In genomic region chr2:125259230-125260120, GRCm38 (mm10) we compare ENCODE assay signal across 10 mouse cellular contexts. TPM values are rescaled to one million over a fixed set of nuclear protein-coding genes. Genes with fewer than 3 reads are reported as not detected.
DNase-seq lines count a peak whose midpoint lies in the region; ATAC-seq and TF ChIP-seq lines count a peak whose summit lies in the region.
"Had no signal": no experiment of that assay in that cellular context is flagged by ENCODE, and none has a peak within 500 bp of the region (broad histone marks: within the 10 kb centered on the region; RNA-seq: fewer than 3 reads in every experiment).

No protein-coding gene starts in this region.

- TF ChIP-seq CTCF in hindbrain, postnatal 0 days (IDR thresholded peaks at IDR 0.05; ENCODE audit: low read depth) = peak; percentile 71
- TF ChIP-seq CTCF in E14TG2a.4 (conservative IDR thresholded peaks at IDR 0.05; ENCODE audit: low read length) = peak; percentile 64

- no peak overlapping the region for H3K9ac ChIP-seq in hindbrain, postnatal 0 days (replicated peaks; ENCODE audit: low read length)
- no peak overlapping the region for H3K9ac ChIP-seq in hindbrain, embryonic 13.5 days
- H3K9ac ChIP-seq: embryonic facial prominence, embryonic 12.5 days; limb, embryonic 15.5 days had no signal

- no peaks in the 10 kb centered on the region for H3K27me3 ChIP-seq in hindbrain, postnatal 0 days (ENCODE audit: insufficient read depth, low read length)
- no peaks in the 10 kb centered on the region for H3K27me3 ChIP-seq in hindbrain, embryonic 13.5 days
- H3K27me3 ChIP-seq in E14TG2a.4 (ENCODE audit: insufficient read depth, low read length) = no peaks in the 10 kb centered on the region
- H3K27me3 ChIP-seq: embryonic facial prominence, embryonic 12.5 days; limb, embryonic 15.5 days had no signal

- H3K9me3 ChIP-seq in hindbrain, postnatal 0 days (ENCODE audit: low read length) = no peaks in the 10 kb centered on the region
- 0 out of 2 replicates have a peak, but pooled peaks cover 3% of the 10 kb centered on the region for H3K9me3 ChIP-seq in hindbrain, embryonic 13.5 days
- H3K9me3 ChIP-seq in E14TG2a.4 (ENCODE audit: low read length) = peaks cover 16% of the 10 kb centered on the region
- H3K9me3 ChIP-seq: limb, embryonic 15.5 days had no signal

- no peak overlapping the region for H3K4me3 ChIP-seq in hindbrain, postnatal 0 days (ENCODE audit: low read length)
- H3K4me3 ChIP-seq in hindbrain, embryonic 13.5 days = no peak overlapping the region
- no peak overlapping the region for H3K4me3 ChIP-seq in E14TG2a.4 (replicated peaks; ENCODE audit: low read length)
- H3K4me3 ChIP-seq: embryonic facial prominence, embryonic 12.5 days; limb, embryonic 15.5 days had no signal

- DNase-seq in hindbrain, postnatal 0 days (ENCODE audit: low spot score) = peak; percentile 74
- DNase-seq in brain, adult 2 months (ENCODE audit: low read depth, low spot score) = peak; percentile 57
- DNase-seq in kidney, postnatal 14 days = peak; percentile 46
- DNase-seq in thymus, postnatal 14 days = peak; percentile 37
- DNase-seq in spleen, adult 18-20 months = no peak
- no peak for DNase-seq in layer of hippocampus, postnatal 25 days (ENCODE audit: extremely low spot score in 1 of 2, low spot score in 1 of 2)

- no peak overlapping the region for H3K4me2 ChIP-seq in hindbrain, postnatal 0 days (ENCODE audit: low read depth, low read length)
- H3K4me2 ChIP-seq in hindbrain, embryonic 13.5 days = no peak overlapping the region
- H3K4me2 ChIP-seq: embryonic facial prominence, embryonic 12.5 days; limb, embryonic 15.5 days had no signal

- H3K27ac ChIP-seq in hindbrain, postnatal 0 days = no peak overlapping the region
- no peak overlapping the region for H3K27ac ChIP-seq in hindbrain, embryonic 13.5 days
- H3K27ac ChIP-seq: embryonic facial prominence, embryonic 12.5 days; limb, embryonic 15.5 days had no signal

- peaks cover 19% of the 10 kb centered on the region; the same call in 1 of the 2 replicates for H3K36me3 ChIP-seq in hindbrain, postnatal 0 days (ENCODE audit: insufficient read depth, low read length)
- H3K36me3 ChIP-seq in hindbrain, embryonic 13.5 days = peaks cover 21% of the 10 kb centered on the region
- peaks cover 64% of the 10 kb centered on the region for H3K36me3 ChIP-seq in E14TG2a.4 (ENCODE audit: insufficient read depth, low read length)

- no peaks in the 10 kb centered on the region for H3K4me1 ChIP-seq in hindbrain, postnatal 0 days (ENCODE audit: insufficient read depth, low read length)
- H3K4me1 ChIP-seq in hindbrain, embryonic 13.5 days (replicated peaks) = peaks cover 11% of the 10 kb centered on the region
- H3K4me1 ChIP-seq in E14TG2a.4 (replicated peaks; ENCODE audit: low read depth, low read length) = peaks cover 39% of the 10 kb centered on the region
- H3K4me1 ChIP-seq: embryonic facial prominence, embryonic 12.5 days had no signal

- 0 out of 2 replicates have a peak, but pooled peaks have one; percentile 50 for ATAC-seq in hindbrain, postnatal 0 days
- no peak for ATAC-seq in hindbrain, embryonic 13.5 days (ENCODE audit: low FRiP score)

- 85% methylated on average over 14 of the region's 14 CpGs for WGBS in hindbrain, postnatal 0 days
- WGBS in hindbrain, embryonic 13.5 days = 87% methylated on average over 14 of the region's 14 CpGs

RNA-seq across cellular contexts. Expression of gene Dut, which starts 12.5 kb away (rescaled TPM):
- 46.6 and 50.7 TPM in 2 replicates for total RNA-seq in hindbrain, postnatal 0 days (2014; rRNA removed)
- polyA plus RNA-seq in hindbrain, postnatal 0 days (2015; fragmentation: Nextera tagmentation; extraction: Ambion mirVana) = 95.0 and 105 TPM in 2 replicates
- 75.4 and 80.9 TPM in 2 replicates for polyA plus RNA-seq in hindbrain, embryonic 13.5 days (2015; fragmentation: Nextera tagmentation; extraction: Ambion mirVana)
- 10 to 100 TPM; 25.9 to 34.0 TPM for total RNA-seq in layer of hippocampus, postnatal 25 days (2021)

Comparison
In these comparisons a context has a peak if more than half of its experiments do, and no peak if none do; other contexts are left out.
1. DNase-seq: peak in hindbrain, postnatal 0 days (single experiment), brain, adult 2 months (single experiment), kidney, postnatal 14 days (single experiment) and thymus, postnatal 14 days (single experiment); none in spleen, adult 18-20 months (0 of 2) and layer of hippocampus, postnatal 25 days (0 of 2).